ENCODE assay signal across 11 mouse cellular contexts in the genomic region with DNA sequence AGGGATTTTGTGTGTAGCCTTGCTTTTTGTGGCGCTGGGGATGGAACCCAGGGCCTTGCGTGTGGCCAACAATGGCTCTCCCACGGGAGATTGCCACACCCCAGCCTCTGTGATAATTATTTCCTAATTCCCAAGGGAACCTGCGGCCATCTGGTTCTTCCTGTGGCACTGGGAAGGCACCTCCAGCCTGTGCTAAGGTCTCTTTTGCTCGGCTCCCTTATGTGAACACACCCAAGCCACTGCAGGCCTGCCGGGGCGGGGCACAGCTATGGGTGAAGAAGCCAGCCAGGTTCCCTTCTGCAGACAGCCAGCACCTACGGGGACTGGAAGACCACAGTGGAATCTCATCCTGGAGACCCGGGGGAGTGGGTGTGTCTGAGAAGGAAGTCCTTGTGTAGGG. TPM values are rescaled to one million over a fixed set of nuclear protein-coding genes. Genes with fewer than 3 reads are reported as not detected.
DNase-seq lines count a peak whose midpoint lies in the region; ATAC-seq and TF ChIP-seq lines count a peak whose summit lies in the region.
"Had no signal": no experiment of that assay in that cellular context is flagged by ENCODE, and none has a peak within 500 bp of the region (broad histone marks: within the 10 kb centered on the region; RNA-seq: fewer than 3 reads in every experiment).

No protein-coding gene starts in this region.

- no peaks in the 10 kb centered on the region for H3K27me3 ChIP-seq in lung, postnatal 0 days (replicated peaks; ENCODE audit: insufficient read depth, low read length)
- no peaks in the 10 kb centered on the region for H3K27me3 ChIP-seq in embryonic facial prominence, embryonic 15.5 days
- no peaks in the 10 kb centered on the region for H3K27me3 ChIP-seq in heart, embryonic 16.5 days (ENCODE audit: control insufficient read depth, insufficient read depth, low read length)
- no peaks in the 10 kb centered on the region for H3K27me3 ChIP-seq in stomach, embryonic 14.5 days (ENCODE audit: control insufficient read depth, insufficient read depth, low read length)

- H3K4me2 ChIP-seq in lung, postnatal 0 days (replicated peaks; ENCODE audit: low read depth, low read length) = no peak overlapping the region
- no peak overlapping the region for H3K4me2 ChIP-seq in embryonic facial prominence, embryonic 15.5 days (replicated peaks)
- no peak overlapping the region for H3K4me2 ChIP-seq in heart, embryonic 16.5 days (ENCODE audit: low read depth, low read length)
- H3K4me2 ChIP-seq in stomach, embryonic 14.5 days (replicated peaks; ENCODE audit: low read depth, low read length) = no peak overlapping the region

- no peaks in the 10 kb centered on the region for H3K4me1 ChIP-seq in lung, postnatal 0 days (ENCODE audit: insufficient read depth, low read depth, low read length)
- H3K4me1 ChIP-seq in lung, adult 2 months (ENCODE audit: control insufficient read depth, insufficient read depth, low read length) = no peaks in the 10 kb centered on the region
- H3K4me1 ChIP-seq in embryonic facial prominence, embryonic 15.5 days = peaks cover 9% of the 10 kb centered on the region
- H3K4me1 ChIP-seq in heart, embryonic 16.5 days (ENCODE audit: control insufficient read depth, insufficient read depth, low read length) = no peaks in the 10 kb centered on the region
- H3K4me1 ChIP-seq in stomach, embryonic 14.5 days (ENCODE audit: control insufficient read depth, insufficient read depth, low read length) = no peaks in the 10 kb centered on the region

- peak; percentile 44 for ATAC-seq in lung, postnatal 0 days
- 0 out of 2 replicates have a peak, but pooled peaks have one; percentile 61 for ATAC-seq in embryonic facial prominence, embryonic 15.5 days (ENCODE audit: insufficient number of reproducible peaks, low FRiP score, low TSS enrichment, low read depth)
- ATAC-seq in heart, embryonic 16.5 days (replicated peaks; ENCODE audit: extremely low read depth, insufficient read depth, low FRiP score) = peak; percentile 12; the same call in 1 of the 2 replicates
- peak; percentile 26; the same call in 1 of the 2 replicates for ATAC-seq in stomach, embryonic 14.5 days (ENCODE audit: insufficient number of reproducible peaks, insufficient read depth, low FRiP score, low read depth)
- no peak for ATAC-seq in activated CD4-positive, CD25-positive, alpha-beta regulatory T cell, adult 4 months
- no peak for ATAC-seq in granulocyte monocyte progenitor cell, adult 5-6 weeks (replicated peaks; ENCODE audit: poor library complexity, severe bottlenecking)

- DNase-seq in lung, postnatal 0 days (ENCODE audit: low spot score) = no peak
- no peak for DNase-seq in lung, adult 2 months
- DNase-seq in Muller cell, postnatal 12 days (ENCODE audit: inconsistent ontology term) = no peak
- DNase-seq: cerebellum, adult 8-10 months; thymus, postnatal 4 days had no signal

- no peaks in the 10 kb centered on the region for H3K36me3 ChIP-seq in lung, postnatal 0 days (ENCODE audit: insufficient read depth, low read length)
- no peaks in the 10 kb centered on the region for H3K36me3 ChIP-seq in embryonic facial prominence, embryonic 15.5 days
- H3K36me3 ChIP-seq in heart, embryonic 16.5 days (ENCODE audit: control insufficient read depth, insufficient read depth) = no peaks in the 10 kb centered on the region
- no peaks in the 10 kb centered on the region for H3K36me3 ChIP-seq in stomach, embryonic 14.5 days (ENCODE audit: control insufficient read depth, insufficient read depth, low read length)

- no peak for TF ChIP-seq CTCF in lung, postnatal 0 days (IDR thresholded peaks at IDR 0.05)
- TF ChIP-seq CTCF in lung, adult 2 months (IDR thresholded peaks at IDR 0.05; ENCODE audit: insufficient read depth, low read length) = no peak

- no peak for TF ChIP-seq EP300 in lung, postnatal 0 days (IDR thresholded peaks at IDR 0.05)

- H3K27ac ChIP-seq in lung, postnatal 0 days (ENCODE audit: low read length) = peak overlapping the region; percentile 74
- H3K27ac ChIP-seq in embryonic facial prominence, embryonic 15.5 days (replicated peaks) = peak overlapping the region; percentile 51; the same call in 1 of the 2 replicates
- H3K27ac ChIP-seq in heart, embryonic 16.5 days (ENCODE audit: low read length) = peak overlapping the region; percentile 49; the same call in 1 of the 2 replicates
- no peak overlapping the region for H3K27ac ChIP-seq in stomach, embryonic 14.5 days (ENCODE audit: low read length)

- H3K4me3 ChIP-seq in lung, postnatal 0 days (ENCODE audit: low read depth, low read length) = no peak overlapping the region
- no peak overlapping the region for H3K4me3 ChIP-seq in lung, adult 2 months (replicated peaks; ENCODE audit: extremely low read depth, low read depth, low read length)
- no peak overlapping the region for H3K4me3 ChIP-seq in embryonic facial prominence, embryonic 15.5 days (replicated peaks)
- H3K4me3 ChIP-seq in heart, embryonic 16.5 days (ENCODE audit: low read length) = no peak overlapping the region
- no peak overlapping the region for H3K4me3 ChIP-seq in stomach, embryonic 14.5 days (ENCODE audit: low read depth, low read length)

- no peak overlapping the region for H3K9ac ChIP-seq in lung, postnatal 0 days (replicated peaks; ENCODE audit: low read depth)
- no peak overlapping the region for H3K9ac ChIP-seq in embryonic facial prominence, embryonic 15.5 days
- no peak overlapping the region for H3K9ac ChIP-seq in heart, embryonic 16.5 days (ENCODE audit: low read length)
- no peak overlapping the region for H3K9ac ChIP-seq in stomach, embryonic 14.5 days (replicated peaks; ENCODE audit: low read depth, low read length)

- no peak for TF ChIP-seq POLR2A in lung, adult 2 months (IDR thresholded peaks at IDR 0.05; ENCODE audit: borderline replicate concordance, extremely low read depth, low read depth, low read length)

- H3K9me3 ChIP-seq in lung, postnatal 0 days (ENCODE audit: low read length) = no peaks in the 10 kb centered on the region
- H3K9me3 ChIP-seq in embryonic facial prominence, embryonic 15.5 days (replicated peaks) = peaks cover 3% of the 10 kb centered on the region; the same call in 1 of the 2 replicates
- no peaks in the 10 kb centered on the region; the same call in 1 of the 2 replicates for H3K9me3 ChIP-seq in heart, embryonic 16.5 days (replicated peaks; ENCODE audit: control insufficient read depth, low read length)
- H3K9me3 ChIP-seq in stomach, embryonic 14.5 days (ENCODE audit: control insufficient read depth, low read depth, low read length) = no peaks in the 10 kb centered on the region

- 62% methylated on average over 9 of the region's 9 CpGs for WGBS in lung, postnatal 0 days
- WGBS in lung, adult 2 months = 59% methylated on average over 9 of the region's 9 CpGs
- WGBS in embryonic facial prominence, embryonic 15.5 days = 69% methylated on average over 9 of the region's 9 CpGs
- WGBS in heart, embryonic 16.5 days = 72% methylated on average over 9 of the region's 9 CpGs
- WGBS in stomach, embryonic 14.5 days = 70% methylated on average over 9 of the region's 9 CpGs

RNA-seq across cellular contexts. Expression of a gene that starts 49.3 kb away (rescaled TPM):
- polyA plus RNA-seq in lung, postnatal 0 days (2015; fragmentation: Nextera tagmentation; extraction: Ambion mirVana) = 6.0 and 6.6 TPM in 2 replicates
- polyA plus RNA-seq in lung, adult 2 months (2012; rRNA removed) = 4.0 and 6.2 TPM in 2 replicates
- 34.1 and 39.3 TPM in 2 replicates for polyA plus RNA-seq in embryonic facial prominence, embryonic 15.5 days (2015; fragmentation: Nextera tagmentation; extraction: Ambion mirVana)
- polyA plus RNA-seq in heart, embryonic 16.5 days (2015; fragmentation: Nextera tagmentation; extraction: Ambion mirVana) = 5.4 and 6.3 TPM in 2 replicates
- 17.0 and 18.1 TPM in 2 replicates for polyA plus RNA-seq in stomach, embryonic 14.5 days (2014; fragmentation: Nextera tagmentation; extraction: Ambion mirVana)
- not detected for polyA plus RNA-seq in activated CD4-positive, CD25-positive, alpha-beta regulatory T cell, adult 4 months (2017; shearing (Covaris generic))
- total RNA-seq in granulocyte monocyte progenitor cell, adult 5-6 weeks (2014; fragmentation: Nextera tagmentation) = 0.64 TPM in 1 of 2 replicates, not detected in the other
- not detected in 2 replicates for total RNA-seq in granulocyte monocyte progenitor cell, adult 5-6 weeks (2017)
- total RNA-seq: MEL had no signal

Comparison
In these comparisons a context has a peak if more than half of its experiments do, and no peak if none do; other contexts are left out.
1. ATAC-seq: peak in lung, postnatal 0 days (single experiment), embryonic facial prominence, embryonic 15.5 days (single experiment), heart, embryonic 16.5 days (single experiment) and stomach, embryonic 14.5 days (single experiment); none in activated CD4-positive, CD25-positive, alpha-beta regulatory T cell, adult 4 months (single experiment) and granulocyte monocyte progenitor cell, adult 5-6 weeks (single experiment).